Mouse (Mus musculus) heart, postnatal 25 days (tissue): ENCODE measurements around the gene Dnajc12. TPM values are rescaled to one million over a fixed set of nuclear protein-coding genes. Genes with fewer than 3 reads are reported as not detected.

Experiments
- total RNA-seq, 2 experiments: library from RNA; stranded (reverse); gene quantifications; 2 replicates each; pipeline ENCODE4 v1.2.3; 2021

Dnajc12 gene
- total RNA-seq, 2 experiments from 2014 or later, result 8.7 to 11.2 TPM

Other genes starting within 250 kb of the Dnajc12 start
- gene Mypn, start 178.5 kb upstream of the Dnajc12 start, total RNA-seq, result 100 to 1,000 TPM; 101 to 108 TPM
- 10 to 100 TPM; 31.4 to 34.6 TPM for gene Herc4, start 138.6 kb upstream of the Dnajc12 start, total RNA-seq
- 10 to 100 TPM in 1 of 2 experiments, 1 to 10 TPM in 1; 9.9 to 12.0 TPM for gene Sirt1, start 739 bp upstream of the Dnajc12 start, total RNA-seq
- gene Gm7075, start 39.3 kb downstream of the Dnajc12 start, total RNA-seq, result not detected
- 10 to 100 TPM; 53.1 to 57.2 TPM for gene Ctnna3, start 47.7 kb downstream of the Dnajc12 start, total RNA-seq